Mouse (Mus musculus) bone marrow macrophage, adult 2 months (primary cell): ENCODE results near the gene Cldn34b2. TPM values are rescaled to one million over a fixed set of nuclear protein-coding genes. Genes with fewer than 3 reads are reported as not detected.
"Not testable (repeated sequence)": the region's sequence is repeated elsewhere in the genome, so short reads cannot be mapped to it uniquely, and the experiment has no call there.

Experiments
- H3K27ac ChIP-seq: 2 replicates; pipeline ENCODE4 v1.5.1; 2012; ENCODE audit warnings: low read depth, low read length; ENCODE audit not compliant: insufficient read depth
- H3K4me1 ChIP-seq: 2 replicates; pipeline ENCODE4 v1.6.1; 2012; ENCODE audit warnings: low read length; ENCODE audit not compliant: control insufficient read depth, insufficient read depth
- H3K4me3 ChIP-seq: 2 replicates; pipeline ENCODE4 v1.5.1; 2012; ENCODE audit warnings: mild to moderate bottlenecking, low read length, moderate library complexity; ENCODE audit not compliant: insufficient read depth
- CTCF ChIP-seq: IDR thresholded peaks from 2 replicates; pipeline ENCODE4 v1.5.1; 2012; ENCODE audit warnings: low read depth, mild to moderate bottlenecking, low read length, moderate library complexity
- POLR2A ChIP-seq: IDR thresholded peaks from 2 replicates; pipeline ENCODE4 v1.6.1; 2012; ENCODE audit warnings: mild to moderate bottlenecking, low read depth, low read length, borderline replicate concordance
- polyA plus RNA-seq: library from polyadenylated mRNA; stranded (reverse); fragments of >200 nt; gene quantifications from 2 replicates; pipeline ENCODE4 v1.2.4, GENCODE M21; 2012; ENCODE audit not compliant: missing spikeins, insufficient read depth, insufficient read length

Cldn34b2 gene
- polyA plus RNA-seq: not detected in 2 replicates

- not testable (repeated sequence) for H3K27ac ChIP-seq, H3K4me1 ChIP-seq, H3K4me3 ChIP-seq
These were observed at the start of gene Cldn34b2 for GRCm38 (mm10) chrX:155128312-155128711. Gene Cldn34b2, minus strand, starts transcription at chrX:155128412.

- H3K4me3 ChIP-seq: no peak overlapping the region
- peak overlapping the region; percentile 86 for H3K27ac ChIP-seq
- peaks cover 22% of the 10 kb centered on the region for H3K4me1 ChIP-seq
- TF ChIP-seq POLR2A (no peak), CTCF (no peak)
These were observed 49.4 kb upstream of the Cldn34b2 start for GRCm38 (mm10) chrX:155177640-155178039.

DNA sequence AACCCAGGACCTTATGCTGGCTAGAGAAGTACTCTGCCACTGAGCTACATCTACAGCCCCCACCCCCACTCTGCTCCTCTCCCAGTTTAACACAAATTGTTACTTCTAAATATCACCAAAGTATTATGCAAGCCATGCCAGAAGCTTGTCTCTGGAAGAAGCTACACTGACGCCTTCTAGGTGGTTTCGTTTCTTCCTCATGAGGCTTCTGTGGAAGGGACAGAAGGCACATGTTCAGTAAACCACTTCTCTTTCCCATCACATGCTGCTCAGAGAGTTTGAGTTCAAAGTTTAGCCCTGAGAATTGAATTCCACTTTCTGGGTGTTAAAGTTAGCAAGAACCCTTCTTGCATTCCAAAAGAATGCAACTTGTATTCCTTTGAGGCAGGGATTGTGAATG is 49.0 kb upstream of the Cldn34b2 start:
- TF ChIP-seq CTCF: no peak
- TF ChIP-seq POLR2A: no peak
- no peak overlapping the region for H3K4me3 ChIP-seq
- peaks cover 22% of the 10 kb centered on the region for H3K4me1 ChIP-seq
- H3K27ac ChIP-seq: peak overlapping the region; percentile 86

- Histone ChIP-seq H3K4me1 (peaks cover 22% of the 10 kb centered on the region), H3K27ac (no peak overlapping the region), H3K4me3 (no peak overlapping the region)
- TF ChIP-seq CTCF: no peak
- TF ChIP-seq POLR2A: no peak
These were observed 47.4 kb upstream of the Cldn34b2 start for GRCm38 (mm10) chrX:155175568-155175967.

- Histone ChIP-seq H3K4me1 (peaks cover 12% of the 10 kb centered on the region), H3K27ac (peak overlapping the region; percentile 87), H3K4me3 (no peak overlapping the region)
- TF ChIP-seq CTCF (no peak), POLR2A (no peak)
These were observed 44.1 kb upstream of the Cldn34b2 start for GRCm38 (mm10) chrX:155172310-155172709.

GRCm38 (mm10) chrX:155171754-155172153 is 43.5 kb upstream of the Cldn34b2 start:
- Histone ChIP-seq H3K4me1 (peaks cover 11% of the 10 kb centered on the region), H3K27ac (peak overlapping the region; percentile 37), H3K4me3 (no peak overlapping the region)
- no peak for TF ChIP-seq CTCF
- TF ChIP-seq POLR2A: no peak

DNA sequence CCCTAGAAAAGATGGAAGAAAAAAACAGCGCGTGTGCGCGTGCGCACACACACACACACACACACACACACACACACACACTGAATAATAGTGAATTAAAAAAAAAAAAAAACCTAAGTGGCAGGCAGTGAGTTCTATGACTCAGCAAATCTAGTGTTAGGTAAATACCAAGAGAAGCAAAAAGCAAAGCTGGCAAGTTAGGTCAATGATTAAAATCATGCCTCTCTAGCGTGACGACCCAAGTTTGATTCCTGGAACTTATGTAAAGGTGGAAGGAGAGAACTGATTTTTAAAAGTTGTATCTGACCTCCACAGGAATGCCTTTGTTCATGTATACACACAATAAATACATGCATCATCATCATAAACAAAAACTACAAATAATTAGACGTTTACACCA is 41.7 kb upstream of the Cldn34b2 start:
- Histone ChIP-seq H3K4me3 (no peak overlapping the region), H3K4me1 (peaks cover 10% of the 10 kb centered on the region), H3K27ac (no peak overlapping the region)
- no peak for TF ChIP-seq POLR2A
- no peak for TF ChIP-seq CTCF

GRCm38 (mm10) chrX:155167667-155168066 is 39.5 kb upstream of the Cldn34b2 start:
- no peak overlapping the region for H3K4me3 ChIP-seq
- H3K27ac ChIP-seq: no peak overlapping the region
- peaks cover 15% of the 10 kb centered on the region for H3K4me1 ChIP-seq
- TF ChIP-seq CTCF: no peak
- TF ChIP-seq POLR2A: no peak

DNA sequence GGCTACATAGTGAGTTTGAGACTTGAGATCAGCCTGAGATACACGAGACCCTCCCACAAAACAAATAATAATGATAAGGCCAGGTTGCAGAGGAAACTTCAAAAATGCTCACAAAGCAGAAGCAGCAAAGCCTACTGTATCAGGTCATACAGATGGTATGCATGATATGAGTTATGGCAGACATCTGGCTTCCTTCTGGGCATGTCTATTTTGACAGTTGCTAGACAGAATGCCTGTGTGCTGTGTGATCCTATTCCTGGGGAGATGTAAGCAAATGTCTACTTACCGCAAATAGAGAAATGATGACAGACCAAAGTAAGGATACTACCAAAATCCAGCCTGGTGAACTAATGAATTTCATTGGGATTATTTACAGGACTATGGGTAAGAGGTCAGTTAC is 38.1 kb upstream of the Cldn34b2 start:
- no peak for TF ChIP-seq CTCF
- TF ChIP-seq POLR2A: no peak
- peaks cover 19% of the 10 kb centered on the region for H3K4me1 ChIP-seq
- no peak overlapping the region for H3K4me3 ChIP-seq
- H3K27ac ChIP-seq: no peak overlapping the region

- Histone ChIP-seq H3K4me1 (peaks cover 16% of the 10 kb centered on the region), H3K4me3 (no peak overlapping the region), H3K27ac (no peak overlapping the region)
- TF ChIP-seq POLR2A (no peak), CTCF (no peak)
These were observed 35.3 kb upstream of the Cldn34b2 start for GRCm38 (mm10) chrX:155163553-155163952.

DNA sequence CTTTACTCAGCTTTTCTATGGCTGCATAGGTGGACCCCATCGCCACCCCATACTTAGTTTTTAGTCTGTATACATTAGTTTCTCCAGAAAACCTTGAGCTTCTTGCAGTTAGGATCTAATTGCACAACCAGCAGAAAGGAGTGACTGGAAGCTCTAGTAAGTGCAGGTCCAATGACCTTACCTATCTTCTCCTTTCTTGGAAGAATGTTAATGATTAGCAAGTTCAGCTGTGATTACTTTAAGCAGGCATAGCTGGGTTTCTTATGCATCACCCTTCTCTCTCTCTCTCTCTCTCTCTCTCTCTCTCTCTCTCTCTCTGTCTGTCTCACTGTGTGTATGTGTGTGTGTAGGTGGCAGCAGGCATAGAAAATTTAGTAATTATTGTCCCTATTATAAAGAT is 23.7 kb upstream of the Cldn34b2 start:
- TF ChIP-seq CTCF (no peak), POLR2A (no peak)
- H3K4me1 ChIP-seq: no peaks in the 10 kb centered on the region
- H3K4me3 ChIP-seq: no peak overlapping the region
- H3K27ac ChIP-seq: no peak overlapping the region
